Mouse (Mus musculus) erythroblast, embryonic 14.5 days (primary cell): ENCODE results near the gene Tfdp1.

Experiments
- GATA1 ChIP-seq: IDR thresholded peaks from 2 replicates; pipeline ENCODE4 v1.6.1; 2012; ENCODE audit warnings: low read length, inconsistent platforms, mixed read lengths
- TAL1 ChIP-seq: IDR thresholded peaks from 3 replicates; pipeline ENCODE4 v1.6.1; 2012; ENCODE audit warnings: low read length, inconsistent platforms, mixed read lengths

DNA sequence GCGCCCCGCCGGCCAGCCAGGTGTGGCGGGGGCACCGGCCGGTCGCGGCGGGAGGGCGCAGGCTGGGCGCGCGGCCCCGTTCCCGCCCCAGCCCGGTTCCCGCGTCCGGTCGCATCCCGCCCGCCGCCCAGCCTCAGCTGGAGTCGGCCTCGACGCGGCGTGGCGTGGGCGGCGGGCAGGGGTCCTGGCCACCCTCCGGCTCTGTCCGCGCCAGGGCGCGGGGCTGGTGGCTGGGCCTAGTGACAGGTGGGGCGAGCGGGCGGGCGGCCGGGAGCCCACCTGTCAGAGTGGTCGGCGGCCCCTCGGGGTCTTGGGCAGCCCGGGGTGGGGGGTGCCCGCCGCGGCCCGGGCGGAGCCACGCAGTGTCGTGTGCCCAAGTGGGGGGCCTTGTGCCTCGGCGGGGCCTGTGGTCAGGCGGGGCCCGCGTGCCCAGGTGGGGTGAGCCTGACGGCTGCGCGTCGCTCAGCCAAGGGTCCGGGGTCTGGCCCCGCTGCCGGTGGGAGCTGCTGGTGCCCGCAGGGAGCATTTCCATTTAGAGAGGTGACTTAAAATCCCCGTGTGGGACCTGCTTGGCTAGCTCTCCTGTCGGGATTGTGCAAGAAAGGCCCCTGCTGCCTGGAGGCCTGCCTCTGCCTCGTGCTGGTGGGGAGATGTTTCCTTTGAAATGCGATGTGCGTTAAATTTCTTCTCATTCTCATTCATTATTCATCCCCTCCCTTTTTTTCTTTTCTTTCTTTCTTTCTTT lies 522 bp downstream of the Tfdp1 start:
- TF ChIP-seq TAL1 (no peak), GATA1 (no peak)
